Mouse (Mus musculus) embryo, embryonic 10 days (tissue): ENCODE data around the gene Eif2b3.

Source experiments
- DNase-seq: peaks from one replicate; pipeline ENCODE4 v3.0.0-alpha.2; 2015; ENCODE audit warnings: low spot score

Gene Eif2b3

DNA sequence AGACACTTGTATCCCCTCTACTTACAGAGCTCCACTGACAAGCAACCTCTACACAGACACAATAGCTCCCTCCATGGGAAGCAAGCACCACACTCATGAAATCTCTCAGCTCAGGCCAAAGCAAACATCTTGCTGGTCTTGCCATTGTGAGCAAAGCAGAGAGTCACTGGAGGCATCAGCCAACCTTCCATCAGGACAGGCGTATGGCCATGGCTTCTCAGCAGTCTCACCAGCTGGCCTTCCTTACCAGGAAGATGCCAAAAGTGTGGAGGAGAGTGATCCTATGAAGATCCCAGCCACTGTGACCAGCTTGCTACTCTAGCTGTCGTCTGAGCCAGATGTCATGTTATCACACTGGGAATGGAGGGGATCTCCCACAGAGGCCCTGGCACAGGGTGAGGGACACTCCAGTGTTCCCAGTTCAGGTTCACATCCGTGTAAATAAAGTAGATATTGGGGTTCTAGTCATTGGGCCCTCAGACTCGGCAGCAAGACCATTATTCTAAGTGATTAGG lies 4.2 kb upstream of the Eif2b3 start:
- DNase-seq: no peak

DNA sequence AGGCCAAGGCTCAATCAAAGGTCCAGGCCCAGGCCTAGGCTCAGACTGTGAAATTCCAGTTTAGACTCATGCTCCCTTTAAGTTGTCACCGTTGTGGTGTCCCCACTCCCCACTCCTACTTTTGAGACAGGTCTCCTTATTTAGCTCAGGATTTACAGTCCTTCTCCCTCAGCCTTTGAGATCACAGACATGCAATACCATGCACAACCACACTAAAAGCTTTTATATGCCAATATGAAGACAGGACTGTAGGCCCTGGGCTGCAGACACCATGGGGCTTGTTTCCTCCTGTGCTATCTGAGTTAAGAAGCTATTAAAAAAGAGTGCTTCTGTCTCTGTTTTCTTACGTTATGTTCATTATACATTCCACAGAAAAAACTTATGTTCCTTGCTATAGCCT lies 1.5 kb upstream of the Eif2b3 start:
- DNase-seq: no peak

DNA sequence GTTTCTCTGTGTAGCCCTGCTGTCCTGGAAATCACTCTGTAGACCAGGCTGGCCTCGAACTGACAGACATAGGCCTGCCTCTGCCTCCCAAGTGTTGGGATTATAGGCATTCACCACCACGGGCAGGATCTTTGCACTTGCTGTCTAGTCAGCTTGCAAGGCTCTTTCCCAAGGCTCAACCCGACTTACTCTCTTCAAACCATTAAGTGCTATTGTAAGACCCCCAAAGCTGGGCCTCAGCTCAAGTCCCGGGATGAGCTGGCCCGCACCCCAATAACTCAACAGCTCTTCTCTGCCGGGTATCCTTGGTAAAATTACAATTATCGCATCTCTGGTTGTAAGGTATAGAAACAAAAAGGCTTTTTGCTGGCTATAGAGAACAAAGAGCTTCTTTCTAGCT lies 875 bp upstream of the Eif2b3 start:
- no peak for DNase-seq

DNA sequence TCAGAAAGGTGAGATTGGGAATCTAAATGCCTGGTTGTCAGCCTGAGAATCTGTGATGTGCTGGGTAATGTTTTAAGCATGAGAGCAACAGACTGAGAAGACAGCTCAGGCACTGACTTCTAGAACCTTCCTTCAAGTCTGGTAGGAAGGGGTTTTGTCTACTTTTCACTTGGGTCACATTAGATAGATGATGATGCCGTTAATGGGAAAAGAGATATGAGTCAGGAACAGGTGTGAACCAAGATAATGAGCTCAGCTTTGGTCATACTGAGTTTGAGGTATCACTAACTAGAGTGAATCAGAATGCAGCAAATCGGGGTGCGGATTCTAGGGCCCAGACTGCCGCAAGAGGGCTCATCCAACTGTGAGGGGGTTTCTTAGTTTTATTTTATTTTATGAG lies 4.3 kb downstream of the Eif2b3 start:
- no peak for DNase-seq

DNA sequence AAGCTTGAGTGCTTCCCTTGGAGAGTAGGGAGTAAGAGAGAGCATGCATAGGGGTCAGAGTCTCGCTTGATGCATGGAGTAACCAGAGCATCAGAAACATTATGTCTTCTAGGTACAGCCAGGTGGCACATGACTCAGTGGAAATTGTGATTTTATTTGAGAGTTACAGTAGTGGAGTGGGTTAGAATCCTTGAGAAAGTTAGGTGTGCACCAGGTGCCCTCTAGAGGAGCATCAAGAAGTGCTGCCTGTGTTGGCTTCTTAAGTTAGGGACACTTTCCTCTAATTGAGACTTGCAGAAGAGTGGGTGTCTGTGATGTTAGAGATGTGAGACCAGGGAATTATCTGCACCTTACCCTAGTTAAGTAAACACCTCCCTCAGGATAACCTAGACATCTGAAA lies 11.9 kb downstream of the Eif2b3 start:
- no peak for DNase-seq

DNA sequence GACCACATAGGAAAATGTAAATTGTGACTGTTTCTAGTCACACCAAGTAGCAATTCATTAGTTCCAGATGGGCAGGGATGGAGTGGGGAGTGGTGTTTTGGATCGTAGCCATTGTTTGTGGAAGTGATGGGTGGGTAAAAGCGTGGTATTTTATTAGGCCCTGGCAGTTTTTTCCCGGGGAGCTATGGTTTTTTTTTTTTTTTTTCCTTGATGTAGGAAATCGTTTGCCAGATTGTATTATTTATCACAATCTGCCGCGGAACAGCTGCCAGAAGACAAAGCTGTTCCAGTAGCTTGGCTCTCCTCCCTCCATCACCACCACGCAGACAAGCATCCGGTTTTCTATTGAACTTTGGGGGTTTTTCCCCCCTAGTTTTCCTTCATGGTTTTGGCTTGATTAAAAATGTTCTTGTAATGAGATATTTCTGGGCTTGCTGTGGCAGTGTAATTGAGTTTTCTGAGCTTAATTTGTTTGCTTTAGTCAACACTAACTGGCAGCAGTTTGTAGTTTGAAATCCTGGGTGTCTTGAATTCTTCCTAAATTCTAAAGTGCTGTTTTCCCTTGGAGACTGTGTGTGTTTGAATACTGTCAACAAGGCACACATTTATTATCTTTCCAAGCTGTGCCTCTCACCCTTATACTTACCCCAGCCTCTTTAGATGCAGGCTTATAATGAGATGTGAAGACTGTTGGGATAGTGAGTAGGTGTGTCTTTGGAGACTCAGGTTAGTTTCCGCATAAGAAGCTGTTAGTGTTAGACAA lies 20.9 kb downstream of the Eif2b3 start:
- DNase-seq: peak; percentile 35

DNA sequence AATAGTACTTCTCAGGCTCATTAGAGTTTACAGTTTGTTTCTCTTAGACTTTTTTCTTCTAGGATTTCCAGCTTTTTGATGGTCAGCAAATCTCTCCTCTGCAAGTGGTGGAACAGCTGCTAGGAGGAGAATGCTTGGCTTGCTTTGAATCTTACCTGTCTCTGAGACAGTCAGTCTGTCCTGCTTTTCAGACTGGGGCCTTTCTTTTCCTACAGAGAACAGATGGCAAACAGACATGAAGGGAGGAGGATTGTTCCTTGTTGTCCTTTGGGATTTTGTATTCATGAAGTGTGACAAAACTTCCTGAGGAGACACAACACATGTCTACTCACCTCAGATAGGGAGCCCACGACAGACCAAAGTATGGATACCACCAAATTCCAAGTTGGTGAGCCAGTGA lies 21.6 kb downstream of the Eif2b3 start:
- no peak for DNase-seq

DNA sequence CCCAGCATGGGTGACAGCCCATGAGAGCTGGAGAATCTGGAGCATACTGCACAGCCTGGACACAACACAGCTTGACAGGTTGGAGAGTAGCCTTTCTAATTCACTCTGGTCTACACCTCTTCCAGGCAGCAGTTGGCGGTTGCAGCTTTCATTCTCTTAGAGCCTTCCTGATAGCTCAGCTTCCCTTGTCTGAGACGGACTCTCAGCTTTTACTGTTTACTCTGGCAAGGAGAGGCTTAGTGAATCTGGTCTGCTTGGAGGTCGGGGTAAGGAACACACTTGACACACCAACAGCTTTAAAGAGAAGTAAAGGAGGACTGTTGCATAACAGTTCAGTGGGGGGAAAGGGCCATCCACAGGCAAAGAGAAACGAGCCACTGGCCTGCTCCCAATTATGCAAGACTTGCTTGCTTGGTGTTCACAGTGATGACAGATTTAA lies 22.1 kb downstream of the Eif2b3 start:
- DNase-seq: no peak

DNA sequence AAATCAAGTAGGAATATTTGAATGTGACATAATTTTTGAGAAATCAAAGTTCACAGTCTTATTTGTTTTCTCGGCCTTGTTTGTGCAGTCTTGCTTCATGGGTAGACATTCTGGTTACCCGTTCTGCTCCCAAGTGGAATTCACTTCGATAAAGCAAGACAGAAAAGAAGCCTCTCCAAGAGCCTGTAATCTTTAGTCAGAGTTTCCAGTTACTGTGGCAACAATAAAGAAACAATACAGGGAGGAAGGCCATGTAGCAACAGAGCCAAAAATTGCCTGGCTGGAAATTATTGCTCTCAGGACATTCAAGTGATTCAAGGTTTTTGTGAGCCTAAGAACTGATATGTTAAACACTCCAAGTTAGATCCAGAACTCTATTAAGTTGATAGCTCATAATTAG lies 29.6 kb downstream of the Eif2b3 start:
- DNase-seq: no peak

DNA sequence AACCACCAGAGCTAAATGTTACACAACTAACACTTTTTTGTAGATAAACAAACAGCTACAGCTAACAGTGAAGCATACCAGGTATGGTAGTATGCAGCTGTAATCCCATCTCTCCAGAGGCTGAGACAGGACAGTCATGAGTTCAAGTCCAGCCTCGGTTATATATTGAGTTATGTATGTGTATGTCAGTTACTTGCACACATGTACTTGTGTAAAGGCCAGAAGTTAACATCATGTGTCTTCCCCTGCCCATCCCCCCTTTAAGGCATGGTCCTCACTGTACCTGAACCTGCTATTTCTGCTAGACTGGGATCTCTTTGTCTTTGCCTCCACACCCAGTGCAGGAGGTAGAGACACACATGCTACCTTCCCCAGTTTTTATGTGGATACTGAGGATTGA lies 30.3 kb downstream of the Eif2b3 start:
- no peak for DNase-seq

DNA sequence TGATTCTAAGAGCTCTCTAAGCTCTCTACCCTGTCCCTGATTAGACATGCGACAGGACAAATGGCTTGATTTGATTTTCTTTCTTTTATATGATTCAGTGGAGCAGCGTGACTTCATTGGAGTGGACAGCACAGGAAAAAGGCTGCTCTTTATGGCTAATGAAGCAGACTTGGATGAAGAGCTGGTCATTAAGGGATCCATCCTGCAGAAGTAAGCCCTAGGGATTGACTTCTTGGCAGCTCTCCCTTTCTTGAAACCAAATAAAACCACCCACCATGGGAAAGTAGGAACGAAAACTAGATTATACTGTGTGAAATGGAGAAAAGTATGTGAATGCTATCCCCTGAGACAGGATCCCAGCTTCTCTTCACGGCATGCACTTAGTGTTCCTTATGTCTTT lies 33.4 kb downstream of the Eif2b3 start:
- no peak for DNase-seq

DNA sequence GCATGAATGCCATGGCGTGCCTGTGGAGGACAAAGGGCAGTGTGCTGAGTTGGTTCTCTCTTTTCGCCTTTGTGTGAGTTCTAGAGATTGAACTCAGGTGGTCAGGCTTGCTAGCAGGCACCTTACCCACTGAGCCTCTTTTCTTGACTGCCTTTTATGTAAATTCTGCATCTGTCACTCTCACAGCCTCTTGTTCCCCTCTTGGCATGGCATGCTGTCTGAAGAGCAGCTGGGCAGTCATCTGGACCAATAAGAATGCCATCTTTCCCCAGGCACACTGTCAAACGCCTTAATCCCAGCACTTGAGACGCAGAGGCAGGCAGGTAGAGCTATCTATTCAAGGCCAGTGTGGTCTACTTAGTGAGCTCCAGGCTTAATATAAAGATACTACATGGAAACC lies 34.8 kb downstream of the Eif2b3 start:
- DNase-seq: no peak

DNA sequence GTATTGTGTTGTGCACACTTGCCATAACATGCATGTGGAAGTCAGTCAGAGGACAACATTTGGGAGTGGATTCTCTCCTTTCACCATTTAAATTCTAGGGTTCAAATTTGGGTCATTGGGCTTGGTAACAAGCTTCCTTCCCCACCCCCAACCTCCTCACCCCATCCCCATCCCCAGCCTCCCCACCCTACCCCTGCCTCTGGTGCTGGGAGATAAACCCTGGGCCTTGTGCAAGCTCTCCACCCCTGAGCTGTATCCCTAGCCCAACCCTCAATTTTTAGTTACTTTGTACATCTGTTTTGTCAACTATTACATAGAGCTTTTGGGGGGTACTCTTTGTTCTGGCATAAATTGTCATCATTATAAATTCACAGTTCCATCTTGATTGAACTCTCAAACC lies 36.9 kb downstream of the Eif2b3 start:
- no peak for DNase-seq

DNA sequence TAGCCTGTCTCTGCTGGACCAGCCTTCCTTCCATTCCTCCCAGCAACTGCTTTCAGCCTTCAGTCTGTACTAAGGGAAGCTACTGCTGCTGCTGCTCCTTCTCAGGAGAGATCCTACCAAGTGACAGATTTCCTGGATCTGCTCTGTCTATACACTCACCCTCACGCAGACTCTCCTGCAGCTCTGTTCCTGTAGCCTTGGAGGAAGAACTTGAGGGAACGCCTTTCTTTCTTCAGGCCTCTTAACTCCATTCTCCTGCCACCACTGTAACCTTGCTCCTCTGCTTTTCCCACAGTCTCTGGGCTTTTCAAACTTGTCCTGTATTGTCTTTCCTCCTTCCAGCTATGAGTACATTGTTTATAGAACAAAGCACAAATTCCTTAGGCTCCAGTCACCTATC lies 37.3 kb downstream of the Eif2b3 start:
- no peak for DNase-seq

DNA sequence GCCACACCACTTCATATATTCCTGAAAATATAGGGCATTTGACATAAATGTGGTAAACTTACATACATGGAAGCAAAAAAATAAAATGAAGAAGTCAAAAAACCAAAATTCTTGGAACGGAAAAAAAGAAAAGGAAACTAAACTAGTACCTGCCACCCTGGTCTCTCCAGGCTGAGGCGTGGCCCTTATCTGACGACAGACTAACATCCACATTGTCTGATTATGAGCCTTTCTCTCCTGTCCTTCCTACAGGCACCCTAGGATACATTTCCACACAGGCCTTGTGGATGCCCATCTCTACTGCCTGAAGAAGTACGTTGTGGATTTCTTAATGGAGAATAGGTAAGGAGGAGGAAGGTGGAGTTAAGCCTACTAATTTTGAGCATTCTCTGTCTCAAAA lies 39.3 kb downstream of the Eif2b3 start:
- no peak for DNase-seq

DNA sequence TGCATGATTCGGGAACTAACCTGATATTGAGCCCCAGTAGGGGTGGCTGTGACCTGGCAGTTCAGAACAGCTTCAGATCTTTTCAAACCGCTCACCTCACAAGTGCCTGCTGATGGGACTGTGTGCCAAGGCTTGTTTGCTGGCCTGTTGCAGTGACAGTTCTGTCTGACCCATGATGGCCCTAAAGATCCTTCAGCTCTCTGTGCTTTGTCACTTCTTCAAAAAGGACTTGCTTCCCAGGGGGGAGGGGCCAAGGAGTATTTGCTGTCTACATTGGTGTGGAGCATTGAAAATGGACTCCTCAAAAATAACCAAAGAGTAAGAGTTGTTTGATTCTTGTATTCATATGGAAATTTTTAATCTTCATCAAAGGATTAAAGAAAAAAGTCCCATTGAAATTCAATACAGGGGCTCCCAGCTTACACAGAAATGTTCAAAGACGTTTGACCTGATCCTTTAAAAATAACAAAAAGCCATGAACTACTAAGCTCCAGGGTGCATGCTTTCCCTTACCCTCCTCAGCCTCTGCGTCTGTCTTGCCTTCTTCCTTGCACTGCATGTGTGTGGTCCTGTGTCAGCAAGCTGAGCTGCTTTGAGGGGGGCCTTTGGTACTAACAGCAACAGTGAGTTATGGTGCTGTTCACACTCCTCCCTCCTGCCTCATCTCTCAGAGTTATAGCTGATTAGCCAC lies 43.6 kb downstream of the Eif2b3 start:
- peak; percentile 63 for DNase-seq

DNA sequence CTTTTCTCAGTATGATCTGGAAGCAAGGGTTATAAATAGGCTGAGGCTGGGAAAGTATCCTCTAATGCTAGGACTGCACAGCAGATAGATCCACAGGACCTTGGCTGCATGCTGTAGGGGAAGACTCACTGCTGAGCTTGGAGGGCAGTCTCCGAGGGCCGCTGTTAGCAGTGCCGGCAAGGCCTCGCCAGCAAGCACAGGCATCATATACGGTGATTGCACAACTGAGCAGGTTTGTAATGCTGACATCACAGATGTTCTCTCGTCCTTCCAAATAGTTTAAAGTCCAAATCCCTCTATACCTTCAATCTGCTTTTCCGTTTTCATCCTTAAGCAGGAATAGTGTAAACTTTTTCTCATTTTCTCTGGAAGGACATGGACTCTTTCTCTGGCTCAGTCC lies 48.8 kb downstream of the Eif2b3 start:
- no peak for DNase-seq

DNA sequence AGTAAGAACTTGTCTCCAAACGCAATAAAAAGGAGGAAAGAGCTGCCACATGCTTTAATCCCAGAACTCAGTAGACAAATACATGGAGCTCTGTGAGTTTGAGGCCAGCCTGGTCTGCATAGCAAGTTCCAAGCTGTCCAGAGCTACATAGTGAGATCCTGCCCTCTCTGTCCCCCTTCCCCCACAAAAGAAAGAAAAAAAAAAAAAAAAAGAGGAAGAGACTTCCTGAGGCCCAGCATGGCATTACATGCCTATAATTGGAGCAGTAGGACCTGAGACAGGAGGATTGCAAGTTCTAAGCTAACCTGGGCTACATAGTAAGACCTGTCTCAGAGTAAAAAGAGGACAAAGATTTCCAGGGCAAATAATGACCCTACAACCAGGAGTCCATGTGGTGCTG lies 50.4 kb downstream of the Eif2b3 start:
- no peak for DNase-seq

DNA sequence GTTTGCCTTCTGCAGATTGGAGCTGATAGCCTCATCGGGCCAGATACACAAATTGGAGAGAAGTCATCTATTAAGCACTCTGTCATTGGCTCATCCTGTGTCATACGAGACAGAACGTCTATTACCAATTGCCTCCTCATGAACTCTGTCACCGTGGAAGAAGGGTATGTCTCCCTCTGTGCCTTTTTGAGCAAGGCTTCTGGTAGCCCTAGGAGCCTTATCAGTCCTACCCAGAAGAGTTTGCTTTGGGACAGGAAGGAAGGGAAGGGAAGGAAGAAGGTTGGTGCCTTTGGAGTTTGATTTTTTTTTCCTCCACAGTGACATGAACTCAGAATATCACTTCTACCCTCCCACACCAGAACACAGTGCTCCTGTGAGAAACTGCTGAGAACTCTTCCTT lies 51.4 kb downstream of the Eif2b3 start:
- DNase-seq: no peak

DNA sequence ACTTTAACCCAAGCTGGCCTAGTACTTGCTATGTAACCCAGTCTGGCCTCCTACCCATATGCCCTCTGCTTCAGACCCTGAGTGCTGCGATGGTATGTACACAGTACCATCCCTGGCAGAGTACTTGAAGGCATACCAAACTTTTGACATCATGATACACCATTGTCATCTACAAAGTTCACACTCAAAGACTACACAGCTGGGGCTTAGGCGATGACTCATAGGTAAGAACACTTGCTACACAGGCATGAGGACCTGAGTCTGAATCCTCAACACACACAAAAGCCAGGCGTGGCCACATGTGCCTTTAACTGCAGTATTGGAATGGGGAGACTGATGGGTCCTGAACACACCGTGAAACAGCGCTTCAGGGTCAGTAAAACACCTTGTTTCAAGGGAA lies 52.0 kb downstream of the Eif2b3 start:
- DNase-seq: no peak

DNA sequence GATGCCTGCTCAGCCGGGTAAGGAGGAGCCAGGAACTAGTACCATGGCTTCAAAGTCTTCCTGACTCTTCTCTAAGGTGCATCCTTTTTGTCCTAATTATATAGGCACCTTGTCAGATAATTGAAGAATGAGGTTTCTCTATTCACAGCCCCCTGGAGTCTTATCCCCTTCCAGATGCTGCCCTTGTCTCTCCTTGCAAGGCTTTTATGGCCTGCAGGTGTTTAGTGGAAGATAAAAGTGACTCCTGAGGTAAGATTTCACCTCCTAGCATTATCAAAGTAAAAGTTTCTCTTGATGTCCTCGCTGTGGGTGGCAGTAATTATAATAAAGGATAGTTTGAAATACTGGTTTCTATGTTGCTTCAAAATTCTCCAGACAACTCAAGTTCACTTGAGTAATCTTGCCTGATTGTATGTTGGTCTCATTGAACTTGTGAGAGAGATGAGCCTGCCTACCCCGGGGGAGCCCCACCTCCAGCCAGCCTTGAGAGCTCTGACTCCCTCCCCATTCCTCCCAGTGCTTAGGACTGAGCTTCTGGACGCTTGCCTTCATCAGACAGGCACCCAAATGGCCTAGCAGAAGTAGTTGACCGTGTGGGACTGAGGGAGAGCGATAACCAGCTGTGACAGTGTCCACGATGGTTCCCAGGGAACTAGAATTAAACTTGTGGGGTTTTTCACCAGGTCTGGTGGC lies 68.9 kb downstream of the Eif2b3 start:
- DNase-seq: no peak

DNA sequence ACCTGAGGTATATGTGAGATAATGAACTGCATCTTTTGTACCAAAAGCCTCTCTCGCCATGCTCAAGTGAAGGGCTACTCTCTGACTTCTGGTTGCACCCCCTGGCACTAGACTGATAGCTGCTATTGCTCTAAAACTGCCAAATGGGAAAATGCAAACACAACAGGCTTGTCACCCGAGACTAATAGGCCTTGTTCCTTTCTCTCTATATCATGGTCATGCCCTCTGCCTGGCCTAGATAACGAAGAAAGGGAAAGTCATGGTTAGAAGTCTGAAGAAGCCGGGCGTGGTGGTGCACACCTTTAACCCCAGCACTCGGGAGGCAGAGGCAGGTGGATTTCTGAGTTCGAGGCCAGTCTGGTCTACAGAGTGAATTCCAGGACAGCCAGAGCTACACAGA lies 71.4 kb downstream of the Eif2b3 start:
- DNase-seq: no peak
